In the genomic region with DNA sequence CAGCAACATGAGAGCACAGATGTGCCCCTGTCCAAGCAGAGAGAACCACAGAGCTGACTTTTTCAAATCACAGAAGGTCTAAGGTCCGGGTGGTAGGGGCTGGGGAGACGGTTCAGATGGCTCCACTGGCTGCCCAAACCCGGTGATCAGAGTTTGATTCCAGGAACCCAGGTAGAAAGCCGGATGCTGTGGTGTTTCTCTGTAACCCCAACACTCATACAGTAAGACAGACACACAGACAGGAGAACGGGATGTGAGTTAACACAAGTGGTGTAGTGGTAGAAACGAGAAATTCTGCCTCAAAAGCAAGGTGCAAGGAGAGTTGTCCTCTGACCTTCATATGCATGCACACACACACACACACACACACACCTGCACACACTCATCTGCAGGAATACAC, we compare ENCODE assay signal across 23 mouse cellular contexts.
DNase-seq lines count a peak whose midpoint lies in the region; ATAC-seq and TF ChIP-seq lines count a peak whose summit lies in the region.
"Had no signal": no experiment of that assay in that cellular context is flagged by ENCODE, and none has a peak within 500 bp of the region (broad histone marks: within the 10 kb centered on the region; RNA-seq: fewer than 3 reads in every experiment).

No protein-coding gene starts in this region.

- H3K27me3 ChIP-seq in forebrain, embryonic 12.5 days, result no peaks in the 10 kb centered on the region
- no peaks in the 10 kb centered on the region for H3K27me3 ChIP-seq in kidney, embryonic 14.5 days (ENCODE audit: control insufficient read depth, insufficient read depth, low read length)
- no peaks in the 10 kb centered on the region for H3K27me3 ChIP-seq in intestine, embryonic 15.5 days (replicated peaks)
- H3K27me3 ChIP-seq: neural tube, embryonic 15.5 days had no signal

- DNase-seq in layer of hippocampus, adult 2 months (ENCODE audit: low spot score in 2 of 2), result no peak
- DNase-seq in layer of hippocampus, adult 8-10 months (ENCODE audit: low spot score in 2 of 2), result no peak
- DNase-seq in kidney, postnatal 25 days, result no peak
- DNase-seq: adrenal gland, postnatal 25 days; cerebellum, adult 9-10 months; gastrocnemius, postnatal 14 days; heart, adult 18-20 months; kidney, adult 18-20 months; lung, adult 2 months; lung, postnatal 4 days; thymus, adult 2 months; thymus, postnatal 4 days had no signal

- H3K9ac ChIP-seq in forebrain, embryonic 12.5 days, result no peak overlapping the region
- no peak overlapping the region for H3K9ac ChIP-seq in kidney, embryonic 14.5 days (ENCODE audit: low read depth, low read length)
- H3K9ac ChIP-seq in intestine, embryonic 15.5 days, result no peak overlapping the region
- H3K9ac ChIP-seq: heart, embryonic 13.5 days; limb, embryonic 13.5 days; liver, embryonic 12.5 days; neural tube, embryonic 15.5 days had no signal

- no peaks in the 10 kb centered on the region for H3K9me3 ChIP-seq in forebrain, embryonic 12.5 days
- no peaks in the 10 kb centered on the region for H3K9me3 ChIP-seq in kidney, embryonic 14.5 days (ENCODE audit: control insufficient read depth, low read length)
- no peaks in the 10 kb centered on the region for H3K9me3 ChIP-seq in intestine, embryonic 15.5 days
- H3K9me3 ChIP-seq: heart, embryonic 13.5 days; limb, embryonic 13.5 days; liver, embryonic 12.5 days; neural tube, embryonic 15.5 days had no signal

- TF ChIP-seq CTCF in layer of hippocampus, adult 2 months (conservative IDR thresholded peaks at IDR 0.05), result no peak

- no peaks in the 10 kb centered on the region for H3K36me3 ChIP-seq in forebrain, embryonic 12.5 days (replicated peaks)
- no peaks in the 10 kb centered on the region for H3K36me3 ChIP-seq in kidney, embryonic 14.5 days (ENCODE audit: control insufficient read depth, insufficient read depth, low read length)
- H3K36me3 ChIP-seq in intestine, embryonic 15.5 days, result no peaks in the 10 kb centered on the region
- H3K36me3 ChIP-seq: heart, embryonic 13.5 days; limb, embryonic 13.5 days; liver, embryonic 12.5 days; neural tube, embryonic 15.5 days had no signal

- WGBS in forebrain, embryonic 12.5 days, result 87% methylated on average over 6 of the region's 6 CpGs
- whole genome bisulfite sequencing in kidney, embryonic 14.5 days, result 88% methylated on average over 6 of the region's 6 CpGs
- 89% methylated on average over 6 of the region's 6 CpGs for WGBS in intestine, embryonic 15.5 days

- H3K4me1 ChIP-seq in forebrain, embryonic 12.5 days, result peaks cover 65% of the 10 kb centered on the region
- 0 out of 2 replicates have a peak, but pooled peaks cover 6% of the 10 kb centered on the region for H3K4me1 ChIP-seq in kidney, embryonic 14.5 days (ENCODE audit: control insufficient read depth, insufficient read depth, low read length)
- H3K4me1 ChIP-seq in intestine, embryonic 15.5 days (replicated peaks), result 0 out of 2 replicates have a peak, but pooled peaks cover 2% of the 10 kb centered on the region
- H3K4me1 ChIP-seq: liver, embryonic 12.5 days had no signal

- no peak overlapping the region for H3K4me2 ChIP-seq in forebrain, embryonic 12.5 days
- no peak overlapping the region for H3K4me2 ChIP-seq in kidney, embryonic 14.5 days (replicated peaks; ENCODE audit: low read depth, low read length)
- H3K4me2 ChIP-seq in intestine, embryonic 15.5 days (replicated peaks), result no peak overlapping the region
- H3K4me2 ChIP-seq: heart, embryonic 13.5 days; liver, embryonic 12.5 days; neural tube, embryonic 15.5 days had no signal

- peak; percentile 38 for ATAC-seq in CD4-positive, CD25-positive, alpha-beta regulatory T cell, adult 4 months
- ATAC-seq in forebrain, embryonic 12.5 days (ENCODE audit: low FRiP score), result no peak
- ATAC-seq in inflammation-experienced regulatory T-cells, adult 6 months, result peak; percentile 38
- ATAC-seq in kidney, embryonic 14.5 days (ENCODE audit: low FRiP score, low TSS enrichment), result no peak
- ATAC-seq in intestine, embryonic 15.5 days, result no peak
- ATAC-seq: hindbrain, embryonic 16.5 days; liver, embryonic 12.5 days had no signal

- H3K4me3 ChIP-seq in layer of hippocampus, adult 2 months, result no peak overlapping the region
- no peak overlapping the region for H3K4me3 ChIP-seq in forebrain, embryonic 12.5 days (replicated peaks)
- no peak overlapping the region for H3K4me3 ChIP-seq in kidney, embryonic 14.5 days (ENCODE audit: low read length)
- no peak overlapping the region for H3K4me3 ChIP-seq in intestine, embryonic 15.5 days (replicated peaks)
- H3K4me3 ChIP-seq: heart, embryonic 13.5 days; limb, embryonic 13.5 days; liver, embryonic 12.5 days; neural tube, embryonic 15.5 days had no signal

- H3K27ac ChIP-seq in layer of hippocampus, adult 2 months, result peak overlapping the region; percentile 70; the same call in 1 of the 2 replicates
- H3K27ac ChIP-seq in forebrain, embryonic 12.5 days, result peak overlapping the region; percentile 94
- no peak overlapping the region for H3K27ac ChIP-seq in kidney, embryonic 14.5 days (ENCODE audit: low read depth, low read length)
- no peak overlapping the region for H3K27ac ChIP-seq in intestine, embryonic 15.5 days
- H3K27ac ChIP-seq: heart, embryonic 13.5 days; kidney, postnatal 0 days; liver, embryonic 12.5 days; neural tube, embryonic 15.5 days had no signal

Comparison
In these comparisons a context has a peak if more than half of its experiments do, and no peak if none do; other contexts are left out.
1. H3K27ac ChIP-seq: peak in layer of hippocampus, adult 2 months (single experiment) and forebrain, embryonic 12.5 days (single experiment); none in kidney, embryonic 14.5 days (single experiment) and intestine, embryonic 15.5 days (single experiment).
2. ATAC-seq: peak in CD4-positive, CD25-positive, alpha-beta regulatory T cell, adult 4 months (single experiment) and inflammation-experienced regulatory T-cells, adult 6 months (single experiment); none in forebrain, embryonic 12.5 days (single experiment), kidney, embryonic 14.5 days (single experiment) and intestine, embryonic 15.5 days (single experiment).